Mouse (Mus musculus) NIH3T3 (cell line): Measurements from ENCODE around the gene Lama2.

Source experiments
- DNase-seq: peaks from one replicate; pipeline ENCODE4 v3.0.0-alpha.2; 2012; ENCODE audit warnings: low read depth

The Lama2 gene

GRCm38 (mm10) chr10:27184185-27184584 is 435.4 kb downstream of the Lama2 start:
- no peak for DNase-seq

GRCm38 (mm10) chr10:27174271-27174670 is 445.3 kb downstream of the Lama2 start:
- DNase-seq = peak; percentile 70

GRCm38 (mm10) chr10:27164738-27165137 is 454.8 kb downstream of the Lama2 start:
- no peak for DNase-seq

- DNase-seq = peak; percentile 52
These were observed 457.2 kb downstream of the Lama2 start for GRCm38 (mm10) chr10:27162364-27162763.

- no peak for DNase-seq
These were observed 469.3 kb downstream of the Lama2 start for GRCm38 (mm10) chr10:27150220-27150619.

- DNase-seq = no peak
These were observed 479.1 kb downstream of the Lama2 start for GRCm38 (mm10) chr10:27140422-27140821.

GRCm38 (mm10) chr10:27135768-27136167 is 483.8 kb downstream of the Lama2 start:
- no peak for DNase-seq

GRCm38 (mm10) chr10:27133135-27133534 is 486.4 kb downstream of the Lama2 start:
- DNase-seq = peak; percentile 85

GRCm38 (mm10) chr10:27127454-27127853 is 492.1 kb downstream of the Lama2 start:
- no peak for DNase-seq

GRCm38 (mm10) chr10:27123763-27124162 is 495.8 kb downstream of the Lama2 start:
- peak; percentile 76 for DNase-seq

- DNase-seq = peak; percentile 69
These were observed 501.7 kb downstream of the Lama2 start for GRCm38 (mm10) chr10:27117815-27118214.

GRCm38 (mm10) chr10:27116938-27117647 is 502.5 kb downstream of the Lama2 start:
- DNase-seq = no peak

- no peak for DNase-seq
These were observed 505.4 kb downstream of the Lama2 start for GRCm38 (mm10) chr10:27114131-27114530.

- DNase-seq = no peak
These were observed 515.7 kb downstream of the Lama2 start for GRCm38 (mm10) chr10:27103811-27104210.

- DNase-seq = peak; percentile 86
These were observed 517.7 kb downstream of the Lama2 start for GRCm38 (mm10) chr10:27101800-27102353.

- no peak for DNase-seq
These were observed 542.4 kb downstream of the Lama2 start for GRCm38 (mm10) chr10:27077113-27077512.

- no peak for DNase-seq
These were observed 550.6 kb downstream of the Lama2 start for GRCm38 (mm10) chr10:27068794-27069435.

- DNase-seq = peak; percentile 92
These were observed 555.9 kb downstream of the Lama2 start for GRCm38 (mm10) chr10:27063671-27064070.

GRCm38 (mm10) chr10:27054488-27054887 is 565.1 kb downstream of the Lama2 start:
- DNase-seq = no peak

GRCm38 (mm10) chr10:27047196-27047595 is 572.4 kb downstream of the Lama2 start:
- no peak for DNase-seq

- no peak for DNase-seq
These were observed 577.7 kb downstream of the Lama2 start for GRCm38 (mm10) chr10:27041812-27042211.

- DNase-seq = no peak
These were observed 596.9 kb downstream of the Lama2 start for GRCm38 (mm10) chr10:27022707-27023106.

- DNase-seq = peak; percentile 38
These were observed 606.7 kb downstream of the Lama2 start for GRCm38 (mm10) chr10:27012804-27013365.
